ENCODE assay signal across 8 mouse cellular contexts in the genomic region with DNA sequence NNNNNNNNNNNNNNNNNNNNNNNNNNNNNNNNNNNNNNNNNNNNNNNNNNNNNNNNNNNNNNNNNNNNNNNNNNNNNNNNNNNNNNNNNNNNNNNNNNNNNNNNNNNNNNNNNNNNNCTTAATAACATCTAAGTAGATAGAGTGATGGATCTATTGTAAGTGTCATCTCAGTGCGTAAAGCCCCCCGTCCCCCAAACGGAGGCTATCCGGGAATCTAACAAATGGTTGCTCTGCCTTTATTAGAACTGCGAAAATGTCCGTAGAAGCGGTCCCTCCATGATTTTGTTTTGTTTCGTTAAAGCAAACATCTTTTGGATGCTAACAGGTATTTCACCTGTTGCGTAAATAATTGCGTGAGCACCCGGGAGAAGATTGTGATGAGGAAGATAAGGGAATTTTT. TPM values are rescaled to one million over a fixed set of nuclear protein-coding genes. Genes with fewer than 3 reads are reported as not detected.
DNase-seq lines count a peak whose midpoint lies in the region; ATAC-seq and TF ChIP-seq lines count a peak whose summit lies in the region.

No protein-coding gene starts in this region.

- TF ChIP-seq POLR2A in cerebellum, adult 2 months (IDR thresholded peaks at IDR 0.05; ENCODE audit: borderline replicate concordance, insufficient read depth, low read length), result no peak

- no peak for ATAC-seq in lung, postnatal 0 days
- no peak for ATAC-seq in kidney, embryonic 16.5 days (ENCODE audit: low FRiP score, low TSS enrichment)
- ATAC-seq in neural tube, embryonic 15.5 days (ENCODE audit: low FRiP score), result peak; percentile 9; the same call in 1 of the 2 replicates
- no peak for ATAC-seq in inflammation-experienced regulatory T-cells, adult 6 months

- H3K9me3 ChIP-seq in lung, postnatal 0 days (ENCODE audit: low read length), result no peaks in the 10 kb centered on the region
- H3K9me3 ChIP-seq in kidney, embryonic 16.5 days (ENCODE audit: low read length), result no peaks in the 10 kb centered on the region
- no peaks in the 10 kb centered on the region for H3K9me3 ChIP-seq in neural tube, embryonic 15.5 days (replicated peaks)

- 0 out of 2 replicates have a peak overlapping the region, but pooled peaks have one; percentile 67 for H3K27ac ChIP-seq in cerebellum, adult 2 months (ENCODE audit: insufficient read depth, low read length)
- peak overlapping the region; percentile 86 for H3K27ac ChIP-seq in lung, postnatal 0 days (ENCODE audit: low read length)
- peak overlapping the region; percentile 95 for H3K27ac ChIP-seq in kidney, embryonic 16.5 days (ENCODE audit: low read length)
- H3K27ac ChIP-seq in neural tube, embryonic 15.5 days (replicated peaks), result peak overlapping the region; percentile 97

- peak overlapping the region; percentile 93 for H3K4me2 ChIP-seq in lung, postnatal 0 days (replicated peaks; ENCODE audit: low read depth, low read length)
- peak overlapping the region; percentile 67 for H3K4me2 ChIP-seq in kidney, embryonic 16.5 days (replicated peaks; ENCODE audit: low read depth, low read length)
- H3K4me2 ChIP-seq in neural tube, embryonic 15.5 days, result peak overlapping the region; percentile 58

- H3K4me1 ChIP-seq in cerebellum, adult 2 months (ENCODE audit: control insufficient read depth, insufficient read depth, low read length), result no peaks in the 10 kb centered on the region
- no peaks in the 10 kb centered on the region for H3K4me1 ChIP-seq in lung, postnatal 0 days (ENCODE audit: insufficient read depth, low read depth, low read length)
- H3K4me1 ChIP-seq in kidney, embryonic 16.5 days (ENCODE audit: insufficient read depth, low read length), result no peaks in the 10 kb centered on the region
- peaks cover 7% of the 10 kb centered on the region for H3K4me1 ChIP-seq in neural tube, embryonic 15.5 days

- H3K4me3 ChIP-seq in cerebellum, adult 2 months (replicated peaks; ENCODE audit: insufficient read depth, low read depth, low read length), result peak overlapping the region; percentile 93
- H3K4me3 ChIP-seq in lung, postnatal 0 days (ENCODE audit: low read depth, low read length), result peak overlapping the region; percentile 70
- peak overlapping the region; percentile 85 for H3K4me3 ChIP-seq in kidney, embryonic 16.5 days (ENCODE audit: low read length)
- peak overlapping the region; percentile 95 for H3K4me3 ChIP-seq in neural tube, embryonic 15.5 days (replicated peaks)

- no peak for TF ChIP-seq EP300 in lung, postnatal 0 days (IDR thresholded peaks at IDR 0.05)

- TF ChIP-seq CTCF in cerebellum, adult 2 months (IDR thresholded peaks at IDR 0.05; ENCODE audit: borderline replicate concordance, insufficient read depth, low read depth, low read length), result no peak
- TF ChIP-seq CTCF in lung, postnatal 0 days (IDR thresholded peaks at IDR 0.05), result no peak

- peak overlapping the region; percentile 63 for H3K9ac ChIP-seq in lung, postnatal 0 days (replicated peaks; ENCODE audit: low read depth)
- peak overlapping the region; percentile 90 for H3K9ac ChIP-seq in kidney, embryonic 16.5 days (replicated peaks; ENCODE audit: low read length)
- H3K9ac ChIP-seq in neural tube, embryonic 15.5 days (replicated peaks), result peak overlapping the region; percentile 89

- under 1% methylated on average over 11 of the region's 11 CpGs for WGBS in cerebellum, adult 2 months
- 4% methylated on average over 11 of the region's 11 CpGs for WGBS in lung, postnatal 0 days
- 3% methylated on average over 11 of the region's 11 CpGs for WGBS in kidney, embryonic 16.5 days
- 3% methylated on average over 11 of the region's 11 CpGs for WGBS in neural tube, embryonic 15.5 days

- H3K27me3 ChIP-seq in cerebellum, adult 2 months (ENCODE audit: control insufficient read depth, insufficient read depth, low read length), result no peaks in the 10 kb centered on the region
- no peaks in the 10 kb centered on the region for H3K27me3 ChIP-seq in lung, postnatal 0 days (replicated peaks; ENCODE audit: insufficient read depth, low read length)
- H3K27me3 ChIP-seq in kidney, embryonic 16.5 days (ENCODE audit: insufficient read depth, low read length), result no peaks in the 10 kb centered on the region
- no peaks in the 10 kb centered on the region for H3K27me3 ChIP-seq in neural tube, embryonic 15.5 days (replicated peaks)

- no peak for DNase-seq in cerebellum, adult 2 months
- DNase-seq in cerebellum, adult 18-20 months, result no peak
- peak; percentile 17 for DNase-seq in lung, postnatal 0 days (ENCODE audit: low spot score)
- DNase-seq in lung, postnatal 4 days, result no peak
- no peak for DNase-seq in Muller cell, postnatal 12 days (ENCODE audit: inconsistent ontology term)

- no peaks in the 10 kb centered on the region for H3K36me3 ChIP-seq in lung, postnatal 0 days (ENCODE audit: insufficient read depth, low read length)
- H3K36me3 ChIP-seq in kidney, embryonic 16.5 days (ENCODE audit: insufficient read depth, low read length), result no peaks in the 10 kb centered on the region
- H3K36me3 ChIP-seq in neural tube, embryonic 15.5 days, result no peaks in the 10 kb centered on the region

RNA-seq across cellular contexts. Expression of a gene that starts 0.6 kb away (rescaled TPM):
- 141 and 142 TPM in 2 replicates for polyA plus RNA-seq in cerebellum, adult 2 months (2012; rRNA removed)
- polyA plus RNA-seq in lung, postnatal 0 days (2015; fragmentation: Nextera tagmentation; extraction: Ambion mirVana), result 3.2 and 3.4 TPM in 2 replicates
- polyA plus RNA-seq in kidney, embryonic 16.5 days (2015; fragmentation: Nextera tagmentation; extraction: Ambion mirVana), result 9.0 and 9.1 TPM in 2 replicates
- 98.5 and 115 TPM in 2 replicates for polyA plus RNA-seq in neural tube, embryonic 15.5 days (2015; fragmentation: Nextera tagmentation; extraction: Ambion mirVana)
- 10 to 100 TPM in 2 of 3 experiments, 1 to 10 TPM in 1; 9.8 to 17.5 (median 13.3) TPM for polyA plus RNA-seq in inflammation-experienced regulatory T-cells, adult 6 months (2017; shearing (Covaris generic))
